Mouse (Mus musculus) gastrocnemius, postnatal 36 days (tissue): ENCODE results near the gene Actr5. TPM values are rescaled to one million over a fixed set of nuclear protein-coding genes. Genes with fewer than 3 reads are reported as not detected.

Experiments used
- DNase-seq, 2 experiments: peaks; one replicate each; pipeline ENCODE4 v3.0.0; 2022
- intact Hi-C: fragments of 180-260 bp; cut with DNase I; formaldehyde crosslinking; loops from one replicate; pipeline ENCODE4 v1.15.1; 2025
- microRNA-seq, 2 experiments: library from miRNA; unstranded; fragments of <30 nt; microRNA quantifications; one replicate each; pipeline ENCODE4 v1.2.0; 2021
- total RNA-seq, 2 experiments: library from RNA; stranded (reverse); gene quantifications; 2 replicates each; pipeline ENCODE4 v1.2.3; 2021

The Actr5 gene
- total RNA-seq, 2 experiments from 2014 or later, result 2.4 to 3.6 TPM

DNA sequence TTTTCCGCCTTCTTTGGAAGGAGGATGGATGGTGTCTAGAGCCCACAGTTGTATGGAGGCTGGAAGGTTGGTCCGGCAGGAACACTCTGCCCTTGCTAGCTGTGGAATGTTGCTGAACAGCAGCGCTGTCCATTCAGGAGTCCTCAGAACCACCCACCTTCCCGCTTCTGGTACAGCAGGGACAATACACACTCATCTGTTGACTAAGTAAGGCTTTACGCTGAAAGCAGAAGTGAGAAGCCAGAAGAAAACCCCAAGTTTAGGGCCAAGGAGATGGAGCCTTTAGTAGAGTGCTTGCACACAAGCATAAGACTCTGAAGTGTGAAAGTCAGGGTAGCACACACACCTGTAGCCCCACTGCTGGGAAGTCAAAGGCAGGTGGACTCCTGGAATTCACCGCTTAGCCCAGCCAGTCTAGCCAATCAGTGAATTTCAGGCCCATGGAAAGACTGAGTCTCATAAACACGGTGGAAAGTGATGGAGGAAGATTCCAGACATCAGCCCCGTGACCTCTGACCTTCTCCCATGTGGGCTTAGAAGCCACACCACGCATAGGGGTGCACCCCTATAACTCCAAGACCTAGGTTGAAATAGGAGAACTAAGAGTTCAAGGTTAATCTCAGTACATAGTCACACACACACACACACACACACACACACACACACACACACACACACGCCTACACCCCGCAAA lies 57.8 kb downstream of the Actr5 start:
- intact Hi-C loops, result no loop called here
- no peak for DNase-seq

DNA sequence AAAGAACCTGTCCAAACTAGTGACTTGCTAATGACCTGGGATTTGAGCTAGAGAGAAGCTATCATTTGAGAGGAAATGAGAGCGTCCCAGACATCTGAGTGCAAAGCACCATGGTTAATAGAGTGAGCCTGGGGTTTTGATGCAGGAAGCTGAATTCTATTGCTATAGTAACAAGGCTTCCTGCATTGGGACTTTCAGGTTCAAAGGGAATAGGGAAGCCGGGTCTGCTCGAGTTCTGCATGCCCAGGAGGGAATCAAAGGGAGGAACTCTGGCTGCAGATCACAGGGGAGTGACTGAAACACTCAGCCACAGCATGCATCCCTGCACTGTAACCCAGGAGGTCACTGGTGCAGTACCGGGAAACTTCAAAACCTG lies 58.3 kb downstream of the Actr5 start:
- intact Hi-C loops, result no loop called here
- DNase-seq, result no peak

DNA sequence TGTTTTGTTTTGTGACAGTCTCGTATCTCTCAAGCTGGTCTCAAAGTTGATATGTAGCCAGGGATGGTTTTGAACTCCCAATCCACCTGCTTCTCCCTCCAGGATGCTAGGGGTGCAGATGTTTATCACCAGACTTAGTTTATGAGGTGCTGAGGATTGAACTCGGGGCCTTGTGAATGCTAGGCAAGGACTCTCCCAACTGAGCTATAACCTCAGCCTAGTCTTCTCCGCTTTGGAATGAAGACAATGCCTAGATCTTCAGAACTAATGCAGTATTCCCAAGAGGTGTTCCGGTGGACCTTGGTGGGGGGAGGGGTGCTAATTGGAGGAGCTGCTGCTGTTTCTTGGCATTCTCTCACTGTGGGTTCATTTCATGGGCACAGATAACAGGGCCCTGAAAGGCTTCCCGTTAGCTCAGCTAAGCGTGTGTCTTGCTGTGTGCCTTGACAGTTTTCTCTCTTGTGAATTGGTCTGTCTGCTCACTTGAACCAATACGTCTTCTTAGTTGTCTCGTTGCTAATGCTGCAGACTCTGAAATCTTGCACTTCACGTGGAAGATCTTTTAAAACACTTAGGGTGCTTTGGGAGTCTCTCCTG lies 59.7 kb downstream of the Actr5 start:
- intact Hi-C loops, result no loop called here

DNA sequence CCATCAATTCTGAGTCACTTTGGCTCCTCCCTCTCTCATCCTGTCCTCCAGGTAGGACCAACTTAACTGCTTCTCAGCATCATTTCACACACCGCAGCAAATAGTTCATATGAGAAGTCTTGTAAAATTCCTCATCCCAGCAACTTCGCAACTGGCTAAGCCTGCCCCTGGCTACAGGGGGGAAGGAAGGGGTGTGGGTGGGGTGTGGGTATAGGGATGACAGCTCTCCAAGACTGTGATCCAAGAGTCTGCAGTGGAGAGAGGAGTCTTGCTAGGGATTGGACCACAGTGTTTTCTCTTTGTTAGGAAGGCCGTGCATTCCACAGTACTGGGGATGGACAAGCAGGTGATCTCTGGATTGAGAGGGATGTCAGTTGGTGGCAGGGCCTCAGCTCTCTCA lies 60.2 kb downstream of the Actr5 start:
- DNase-seq, result no peak
- intact Hi-C loops, result no loop called here

More for the DNA sequence above, 59.7 kb downstream of the Actr5 start:
- no peak for DNase-seq

DNA sequence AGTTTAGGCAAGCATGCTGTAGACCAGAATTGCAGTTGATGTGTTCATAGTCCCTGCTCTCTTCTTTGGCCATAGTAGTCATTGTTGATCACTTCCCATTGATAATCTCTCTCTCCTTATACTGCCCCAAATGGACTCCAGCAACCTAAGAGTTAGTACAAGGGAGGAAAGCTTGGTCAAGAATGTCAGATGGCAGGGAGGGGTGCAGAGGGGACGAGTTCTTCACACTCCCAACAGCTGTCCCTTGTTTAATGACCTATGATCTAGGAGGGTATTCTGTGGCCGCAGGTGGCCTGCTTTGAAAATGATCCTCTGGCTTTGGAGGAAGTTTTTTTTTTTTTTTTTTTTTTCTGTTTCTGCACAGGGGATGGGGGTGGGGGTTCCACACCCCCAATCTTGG lies 61.7 kb downstream of the Actr5 start:
- intact Hi-C loops, result no loop called here
- no peak for DNase-seq

DNA sequence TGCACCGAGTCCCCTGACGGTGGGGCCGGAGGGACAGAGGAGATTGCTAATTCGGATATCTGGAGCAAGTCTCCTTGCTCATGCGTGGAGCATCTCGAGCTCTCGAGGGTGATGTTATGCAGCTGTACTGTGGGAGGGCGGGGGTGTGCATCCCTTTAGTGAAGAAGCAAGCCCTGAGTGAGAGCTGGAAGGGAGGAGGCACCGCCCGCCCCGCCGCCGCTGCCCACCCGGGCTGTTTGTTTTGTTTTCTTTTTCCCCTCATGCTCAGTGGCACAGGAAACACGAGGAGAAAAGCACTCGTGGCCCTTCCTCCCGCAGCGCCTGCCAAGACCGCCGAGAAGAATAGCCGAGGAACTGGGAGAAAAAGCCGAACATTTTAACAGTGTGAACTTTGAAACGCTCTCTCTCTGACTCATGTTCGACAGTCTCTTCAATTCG lies 63.1 kb downstream of the Actr5 start:
- intact Hi-C loops, result no loop called here
- DNase-seq, result peak in 1 of 2 experiments; percentile 26

Small RNA genes within 50 kb of the gene (microRNA-seq; reads per million reads assigned to microRNA genes)
- gene Mir3474, result 1.1 to 1.5 reads per million in 2 experiments

Other genes with a start within 250 kb of the Actr5 start
- under 1 TPM in 1 of 2 experiments, not detected in 1; 0.05 TPM for gene Snhg11, start 249.2 kb upstream of the Actr5 start, total RNA-seq
- gene Ralgapb, start 215.0 kb upstream of the Actr5 start, total RNA-seq, result 10 to 100 TPM; 24.1 to 25.5 TPM
- 1 to 10 TPM; 2.7 to 3.4 TPM for gene Adig, start 122.3 kb upstream of the Actr5 start, total RNA-seq
- not detected for gene Arhgap40, start 112.1 kb upstream of the Actr5 start, total RNA-seq
- gene Slc32a1, start 14.1 kb upstream of the Actr5 start, total RNA-seq, result not detected
- gene Ppp1r16b, start 40.5 kb downstream of the Actr5 start, total RNA-seq, result 1 to 10 TPM; 3.5 to 3.6 TPM
- gene Fam83d, start 143.2 kb downstream of the Actr5 start, total RNA-seq, result 1 to 10 TPM; 1.1 to 1.7 TPM
- 1 to 10 TPM; 7.0 to 9.5 TPM for gene Dhx35, start 169.9 kb downstream of the Actr5 start, total RNA-seq